Mouse (Mus musculus) kidney, adult 8-10 months (tissue): ENCODE data around the gene Bdnf.

Source experiments
- DNase-seq, 2 experiments: peaks; one replicate each; pipeline ENCODE4 v3.0.0; 2022

Gene Bdnf

DNA sequence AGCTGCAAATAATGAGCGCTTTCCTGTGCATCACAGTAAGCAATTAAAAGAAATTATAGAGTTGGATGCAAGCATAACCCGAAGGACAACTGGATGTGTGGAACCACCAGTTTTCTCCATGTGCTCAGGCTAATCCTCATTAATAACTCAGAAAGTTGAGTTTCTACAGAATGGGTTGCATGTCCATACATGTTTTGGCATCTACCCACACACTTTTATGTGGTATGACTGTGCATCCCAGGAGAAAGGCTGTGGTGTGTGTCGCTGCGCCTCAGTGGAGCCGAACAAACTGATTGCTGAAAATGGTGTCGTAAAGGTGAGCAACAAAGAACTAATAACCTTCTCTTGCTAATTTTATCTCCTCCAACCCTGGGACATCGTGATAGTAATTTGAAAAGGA, 34.8 kb downstream of the Bdnf start:
- no peak for DNase-seq

DNA sequence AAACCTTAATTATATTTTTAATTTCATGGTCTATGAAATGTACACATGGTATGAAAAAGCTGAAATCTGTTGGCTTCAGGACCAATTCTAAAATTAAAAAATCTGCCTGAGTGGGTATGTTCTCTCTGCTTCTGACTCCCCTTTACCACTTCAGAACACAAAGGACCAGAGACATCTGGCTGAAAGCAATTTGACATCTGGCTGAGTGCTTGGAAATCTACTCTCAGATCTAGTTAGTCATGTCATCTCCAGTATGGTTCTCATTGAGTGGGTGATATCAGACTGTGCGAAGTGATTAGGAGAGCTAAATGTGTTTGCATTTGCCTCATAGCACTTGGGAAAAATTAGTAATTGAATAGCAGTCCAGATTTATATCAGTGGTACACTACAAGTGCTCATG, 36.5 kb downstream of the Bdnf start:
- no peak for DNase-seq

DNA sequence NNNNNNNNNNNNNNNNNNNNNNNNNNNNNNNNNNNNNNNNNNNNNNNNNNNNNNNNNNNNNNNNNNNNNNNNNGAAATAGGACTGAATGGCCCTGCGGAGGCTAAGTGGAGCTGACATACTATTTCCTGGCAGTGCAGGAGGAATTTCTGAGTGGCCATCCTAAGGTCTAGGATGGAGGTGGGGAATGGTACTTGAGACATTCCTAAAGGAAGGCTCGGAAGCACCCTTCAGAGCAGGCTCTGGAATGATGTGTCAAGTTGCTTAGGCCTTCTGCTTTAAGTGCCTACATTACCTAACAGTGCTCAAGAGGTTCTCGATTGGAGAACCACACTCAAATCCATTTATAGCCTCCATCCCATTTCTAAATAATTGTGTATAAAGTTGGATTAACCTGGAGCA, 50.8 kb downstream of the Bdnf start:
- DNase-seq: no peak

DNA sequence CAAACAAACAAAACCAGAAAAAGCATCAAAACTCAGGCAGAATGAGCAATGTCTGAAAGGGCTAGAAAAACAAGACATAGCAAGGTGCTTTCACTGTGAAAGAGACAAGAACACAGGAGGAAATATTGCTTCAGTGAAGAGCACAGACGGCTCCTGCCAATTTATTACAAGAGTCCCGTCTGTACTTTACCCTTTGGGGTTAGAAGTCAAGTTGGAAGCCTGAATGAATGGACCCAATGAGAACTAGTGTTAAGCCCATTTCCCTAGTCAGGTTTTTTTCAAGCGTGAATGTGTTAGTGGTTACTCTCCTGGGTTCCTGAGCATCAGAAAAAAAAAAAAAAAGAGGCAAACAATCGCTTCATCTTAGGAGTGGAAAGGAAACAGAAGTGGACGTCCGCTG, 51.3 kb downstream of the Bdnf start:
- DNase-seq: peak; percentile 47 to 74

DNA sequence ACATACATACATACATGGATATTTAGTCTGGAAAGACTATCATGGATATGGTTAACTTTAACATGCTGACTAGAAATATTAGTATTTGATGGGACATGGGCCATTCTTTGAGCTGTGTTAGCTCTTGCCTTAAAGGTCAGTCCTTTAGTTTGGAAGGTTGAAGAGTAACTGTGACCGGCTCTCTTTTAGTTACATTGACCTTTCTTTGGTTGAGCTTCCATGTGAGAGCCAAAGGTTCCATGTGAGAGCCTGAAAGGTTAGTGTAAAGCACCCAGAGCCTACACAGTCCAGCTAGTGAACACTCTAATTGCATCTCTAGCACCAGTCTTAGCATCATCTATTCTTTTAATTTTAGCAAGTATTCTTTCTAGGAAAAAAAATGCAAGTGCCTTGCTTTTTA, 54.7 kb downstream of the Bdnf start:
- DNase-seq: peak in 1 of 2 experiments; percentile 28

DNA sequence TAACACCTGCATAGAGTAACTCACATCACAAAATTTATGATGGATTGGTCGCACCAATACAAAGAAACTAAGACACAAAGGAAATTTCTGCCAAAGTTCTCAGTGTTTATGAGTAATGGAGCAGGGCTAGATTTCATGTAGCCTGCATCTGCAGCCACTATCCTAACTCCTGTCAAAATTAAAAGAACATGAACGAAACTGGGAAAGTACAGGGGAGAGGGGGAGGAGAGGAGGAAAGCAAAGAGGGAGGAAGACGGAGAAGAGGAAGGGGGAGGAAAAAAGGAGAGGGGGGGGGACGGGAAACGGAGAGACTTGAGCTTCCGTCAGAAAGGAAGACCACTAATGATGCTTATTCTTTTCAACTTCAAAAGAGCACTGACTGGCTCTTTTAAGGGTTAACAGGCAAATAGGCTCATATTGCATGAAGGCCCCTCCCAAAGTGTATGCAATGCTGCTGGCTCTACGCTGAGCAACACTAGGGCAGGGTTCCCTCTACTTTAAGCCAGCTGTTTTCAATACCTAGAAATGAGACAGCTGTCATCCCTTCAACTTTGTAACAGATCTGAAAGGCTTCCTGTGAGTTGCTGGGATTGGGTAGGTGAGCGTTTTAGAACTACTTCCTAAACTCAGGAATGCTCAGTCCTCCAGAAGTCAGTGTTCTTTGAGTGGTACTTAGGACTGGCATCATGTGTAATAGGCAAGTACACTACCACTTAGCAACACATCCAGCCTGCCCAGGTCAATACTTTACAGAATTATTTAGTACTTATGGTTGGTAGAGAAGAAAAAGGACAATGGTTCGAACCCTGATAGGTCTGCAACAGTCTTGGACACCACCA, 58.9 kb downstream of the Bdnf start:
- DNase-seq: no peak

DNA sequence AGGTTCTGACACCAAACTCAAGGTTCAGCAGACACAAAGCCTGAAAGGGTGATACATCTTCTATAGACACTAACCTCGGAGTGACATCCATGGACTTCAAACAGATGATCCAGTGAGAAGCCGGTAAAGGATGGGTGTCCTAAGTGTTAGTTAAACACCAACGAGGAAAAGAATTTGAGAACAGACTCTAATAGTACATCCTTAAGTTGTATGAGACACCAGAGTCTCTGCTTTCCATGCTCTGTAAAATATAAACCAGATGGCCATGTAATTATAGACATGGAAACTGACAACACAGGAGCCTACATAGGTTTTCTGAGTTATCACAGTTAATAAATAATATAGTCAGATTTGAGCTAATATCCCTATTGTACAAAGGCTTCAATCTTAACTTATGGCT, 59.7 kb downstream of the Bdnf start:
- DNase-seq: peak in 1 of 2 experiments; percentile 11

DNA sequence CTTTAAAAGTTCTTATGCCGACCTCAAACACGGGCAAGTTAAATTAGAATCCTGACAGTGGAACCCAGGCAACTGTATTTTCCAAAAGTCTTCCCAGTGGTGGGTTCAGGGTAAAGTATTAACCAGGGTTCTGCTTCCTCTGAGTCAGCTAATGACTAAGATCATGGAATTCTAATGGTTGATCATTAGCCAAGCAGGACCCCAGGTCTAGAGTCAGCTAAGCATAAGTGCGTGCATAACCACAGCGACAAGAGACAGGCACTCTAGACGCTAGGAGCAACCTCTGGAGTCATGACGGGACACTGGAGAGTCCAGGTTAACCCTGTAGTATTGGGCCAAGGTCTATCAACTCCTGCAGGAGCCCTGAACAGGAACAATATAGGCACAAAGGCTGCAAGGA, 60.2 kb downstream of the Bdnf start:
- DNase-seq: peak; percentile 75 to 84

DNA sequence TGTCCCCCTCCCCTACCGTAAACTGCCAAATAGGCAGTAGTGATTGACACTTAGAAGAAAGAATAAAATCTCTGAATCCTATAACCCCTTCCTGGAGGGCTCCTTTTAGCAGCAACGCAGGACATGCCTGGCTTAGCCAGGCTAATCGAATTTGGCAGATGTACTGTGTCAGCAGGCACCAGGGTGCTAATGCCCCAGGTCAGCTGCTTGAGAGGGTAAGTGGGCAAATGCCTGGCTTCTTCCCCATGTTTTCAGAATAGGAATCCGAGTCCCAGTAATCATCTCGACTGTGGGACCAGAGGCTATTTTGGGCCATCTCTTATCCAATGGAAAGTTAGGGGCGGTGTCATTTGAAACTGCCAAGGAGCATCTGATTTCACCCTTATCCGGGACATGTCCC, 60.8 kb downstream of the Bdnf start:
- peak; percentile 45 to 57 for DNase-seq

DNA sequence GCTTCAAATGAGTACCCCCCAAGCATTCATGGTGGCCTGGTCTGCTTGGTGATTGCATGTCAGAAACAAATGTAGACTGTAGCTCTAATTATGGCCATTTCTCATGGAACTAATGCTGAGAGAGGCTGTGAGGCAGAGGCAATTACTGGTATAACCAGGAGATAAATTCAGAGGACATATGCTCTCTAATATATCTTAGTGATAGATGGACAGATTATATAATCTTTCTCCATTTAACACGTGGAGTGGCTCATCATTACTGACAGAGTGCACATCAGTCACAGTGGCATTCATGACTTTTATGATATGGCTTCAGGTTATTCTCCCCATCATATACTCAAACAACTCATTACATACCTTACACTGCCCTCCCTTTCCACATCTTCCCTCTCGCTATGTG, 61.8 kb downstream of the Bdnf start:
- no peak for DNase-seq

DNA sequence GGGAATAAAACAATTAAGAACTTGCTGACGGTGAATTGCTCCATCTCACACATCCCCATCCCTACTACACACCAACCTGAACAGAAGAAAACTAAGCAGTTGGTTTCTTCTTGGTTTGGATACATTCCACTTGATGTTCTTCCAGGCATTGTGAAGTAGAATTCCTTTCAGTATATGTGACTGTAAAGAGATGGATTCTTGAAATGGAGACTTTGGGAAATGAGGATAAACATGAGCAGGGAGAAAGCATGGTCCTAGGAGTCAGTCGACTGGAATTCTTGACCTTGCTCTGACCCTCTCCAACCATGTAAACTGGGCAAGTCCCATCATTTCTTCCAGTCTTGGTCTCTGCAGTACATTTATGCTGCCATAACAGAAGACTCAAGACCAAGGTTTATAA, 63.8 kb downstream of the Bdnf start:
- no peak for DNase-seq

DNA sequence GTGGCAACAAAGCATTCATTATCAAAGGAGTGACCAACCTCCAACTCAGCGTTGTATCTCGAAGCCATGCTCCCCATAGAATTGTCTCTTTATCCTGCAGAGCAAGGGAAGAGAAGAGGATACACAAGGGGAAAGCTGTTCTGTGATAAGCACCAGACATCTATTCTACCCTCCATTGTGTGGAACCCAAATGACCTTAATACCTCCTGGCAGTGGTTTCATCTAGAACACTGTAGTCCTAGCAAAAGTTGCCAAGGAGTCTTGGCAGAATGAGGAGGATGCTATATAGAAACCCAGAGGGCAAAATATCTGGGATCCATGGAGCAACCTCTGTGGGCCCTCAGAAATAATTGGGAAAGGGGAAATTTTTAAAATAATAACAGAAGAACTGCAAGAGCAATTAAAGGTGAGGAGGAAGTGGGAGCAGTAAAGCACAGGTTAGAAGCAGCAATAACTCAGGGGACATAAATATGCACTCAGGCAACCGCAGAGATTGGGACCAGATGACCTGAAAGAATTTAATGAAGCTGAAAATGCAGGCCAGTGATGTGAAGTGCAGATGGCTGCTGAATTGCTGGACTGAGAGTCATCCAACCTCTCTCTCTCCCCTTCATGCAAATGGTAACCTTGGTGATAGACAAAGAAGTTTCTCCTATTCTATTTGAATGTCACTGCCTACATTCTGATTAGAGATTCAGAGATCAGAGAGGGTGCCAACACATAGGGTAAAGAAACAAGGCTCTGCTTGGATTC, 68.9 kb downstream of the Bdnf start:
- no peak for DNase-seq

DNA sequence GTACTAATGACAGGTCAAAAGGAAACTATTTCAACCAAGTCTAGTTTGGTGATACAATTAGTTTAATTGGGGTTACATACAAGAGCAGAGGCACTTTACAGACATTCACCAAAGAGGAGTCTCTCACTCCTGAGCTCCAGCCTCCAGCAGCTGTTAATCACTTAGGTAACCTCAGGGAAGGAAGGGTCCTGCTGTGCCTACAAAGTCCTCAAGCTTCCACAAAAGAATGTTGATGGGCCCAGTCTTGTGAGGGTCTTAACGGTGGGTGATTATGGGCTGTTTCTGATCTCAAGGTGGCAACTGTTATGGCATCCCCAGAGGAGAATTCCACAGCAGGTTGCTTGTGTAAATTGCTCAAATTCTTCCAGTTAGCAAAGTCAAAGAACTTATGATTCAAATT, 71.7 kb downstream of the Bdnf start:
- DNase-seq: no peak

DNA sequence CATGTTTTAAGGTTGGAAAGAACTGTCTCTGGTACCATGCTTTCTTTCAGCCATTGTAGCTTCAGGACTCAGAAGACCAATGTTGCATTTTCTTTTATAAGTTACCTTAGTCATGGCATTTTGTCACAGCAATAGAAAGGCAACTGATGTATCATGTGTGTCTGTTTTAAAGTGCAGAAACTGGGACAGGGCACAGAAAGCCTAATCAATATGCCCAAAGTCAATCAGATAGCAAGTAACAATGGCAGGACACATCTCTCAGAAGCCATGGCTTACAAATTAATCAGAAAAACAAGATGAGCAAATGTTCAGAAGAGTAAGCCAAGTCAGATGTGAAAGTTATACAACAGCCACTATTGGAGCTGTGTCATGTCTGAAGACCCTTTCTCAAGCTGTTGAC, 73.9 kb downstream of the Bdnf start:
- no peak for DNase-seq

DNA sequence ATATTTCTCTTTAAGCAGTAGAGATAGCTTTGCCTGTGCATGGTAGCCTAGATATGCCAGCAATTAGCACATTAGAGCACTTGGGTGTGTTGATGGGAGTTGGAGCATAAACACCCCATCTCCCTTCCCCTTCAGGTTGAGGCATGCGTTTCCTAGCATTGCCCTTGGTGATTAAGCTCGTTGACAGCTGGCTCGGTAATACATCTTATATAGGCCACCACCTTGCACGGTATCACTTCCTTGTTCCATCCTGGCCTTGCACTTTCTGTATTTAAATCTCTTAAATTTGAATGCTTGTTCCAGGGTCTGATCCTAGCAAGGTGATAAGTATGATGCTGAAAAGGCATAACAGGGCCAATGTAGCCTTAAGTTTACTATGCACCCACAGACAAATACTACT, 74.3 kb downstream of the Bdnf start:
- DNase-seq: no peak

DNA sequence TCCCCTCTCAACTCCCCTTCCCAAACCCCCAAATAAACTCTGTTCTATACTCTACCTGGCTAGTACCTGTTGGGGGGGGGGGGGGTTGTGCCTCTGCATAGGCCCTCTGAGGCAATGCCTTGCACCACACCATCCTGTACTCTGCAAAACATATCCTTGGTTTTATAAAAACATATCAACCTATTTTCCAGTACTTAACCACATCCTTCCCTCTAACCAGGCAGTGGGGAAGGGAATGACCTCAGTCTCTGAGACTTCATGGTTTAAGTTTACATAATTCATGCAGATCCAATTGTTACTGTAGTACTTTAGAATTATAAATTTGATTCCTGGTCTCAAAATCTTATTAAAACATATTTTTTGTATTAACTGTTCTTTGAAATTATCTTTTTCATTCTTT, 75.5 kb downstream of the Bdnf start:
- no peak for DNase-seq

DNA sequence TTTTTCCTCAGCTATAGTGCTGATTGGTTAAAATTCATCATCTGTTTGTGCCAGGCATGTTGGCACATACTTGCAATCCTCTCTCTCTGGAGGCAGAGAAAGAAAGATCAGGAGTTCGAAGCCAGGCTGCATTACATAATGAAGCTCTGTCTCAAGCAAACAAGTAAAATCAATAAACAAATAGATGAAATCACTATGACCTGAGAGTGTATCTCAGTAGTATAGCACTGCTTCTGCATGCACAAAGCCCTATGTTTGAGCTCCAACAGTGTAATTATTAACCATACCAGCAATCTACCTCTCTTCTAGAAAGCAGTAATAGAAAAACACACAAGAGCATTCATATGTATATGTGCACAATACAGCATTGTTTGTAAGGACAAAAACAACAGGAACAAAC, 76.0 kb downstream of the Bdnf start:
- no peak for DNase-seq

DNA sequence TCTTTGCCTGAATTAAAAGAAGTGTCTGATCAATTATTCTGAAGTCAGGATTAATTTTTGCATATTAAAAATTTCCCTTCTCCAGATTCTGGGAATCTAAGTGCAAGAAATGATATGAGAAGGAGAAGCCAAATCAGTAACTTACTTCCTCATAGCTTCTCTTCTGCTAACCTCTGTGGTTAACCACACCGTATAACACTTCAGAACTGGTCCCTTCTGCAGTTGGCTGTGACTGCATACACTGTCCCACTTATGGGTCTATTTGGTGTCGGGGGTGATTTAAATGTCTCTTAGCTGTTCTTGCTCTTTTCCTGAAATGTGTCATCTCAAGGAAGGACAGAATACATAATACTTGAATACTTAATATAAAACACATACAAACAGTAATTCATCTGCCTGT, 81.8 kb downstream of the Bdnf start:
- no peak for DNase-seq

DNA sequence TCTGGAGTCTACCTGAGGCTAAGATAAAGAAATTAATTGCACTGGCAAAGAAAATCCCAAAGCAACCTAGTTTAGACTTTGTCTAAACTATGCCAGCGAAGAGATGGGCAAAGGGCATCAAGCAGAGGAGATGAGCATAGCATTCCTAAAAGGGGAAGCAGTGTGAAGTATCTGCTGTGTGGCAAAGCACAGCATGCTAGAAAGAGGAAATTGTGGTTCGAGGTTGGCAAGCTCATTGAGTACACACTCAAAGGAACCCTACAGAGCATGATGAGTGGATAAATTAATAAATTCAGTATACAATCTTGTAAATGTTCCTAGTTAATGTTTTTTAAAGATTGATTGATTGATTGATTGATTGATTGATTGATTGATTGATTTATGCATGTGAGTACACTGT, 92.3 kb downstream of the Bdnf start:
- DNase-seq: no peak

DNA sequence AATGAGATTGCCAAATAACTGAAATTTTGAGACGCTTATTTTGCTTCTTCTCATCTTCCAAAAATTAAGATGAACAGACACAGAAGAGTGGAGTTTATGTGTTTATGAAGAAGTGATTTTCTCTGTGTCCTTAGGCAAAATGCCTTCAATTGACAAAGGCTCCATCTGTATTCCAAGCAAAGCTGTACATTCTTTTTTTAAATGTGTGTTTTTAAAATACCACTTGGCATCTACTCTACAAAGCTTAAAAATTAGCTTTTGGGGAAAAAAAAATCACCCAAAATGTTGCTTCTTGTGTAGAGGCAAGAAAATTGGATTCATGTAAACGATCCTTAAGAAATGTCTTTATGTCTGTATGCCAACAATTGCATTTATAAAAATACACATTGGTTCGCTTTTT, 94.3 kb downstream of the Bdnf start:
- no peak for DNase-seq

DNA sequence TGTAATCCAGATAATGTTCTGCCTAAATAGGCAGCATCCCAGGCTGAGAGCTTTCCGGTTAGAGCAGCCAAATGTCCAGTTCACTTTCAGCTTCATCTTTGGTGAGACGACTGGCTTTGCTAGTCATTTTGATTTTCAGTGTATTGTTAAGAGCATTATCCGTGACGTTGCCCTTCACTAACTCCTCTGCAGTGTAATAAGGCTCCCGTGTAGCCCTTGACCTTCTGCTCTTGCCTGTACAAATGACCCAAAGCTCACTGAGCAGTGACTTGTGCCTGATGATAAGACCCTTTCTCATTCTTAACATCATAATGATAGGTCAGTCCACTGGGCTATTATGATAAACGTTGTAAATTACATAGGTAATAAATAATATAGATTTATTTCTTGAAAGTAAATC, 101.9 kb downstream of the Bdnf start:
- DNase-seq: no peak
